In genomic region chr13:107398621-107399363, GRCm38 (mm10) we compare ENCODE assay signal across 15 mouse cellular contexts.
"Had no signal": no experiment of that assay in that cellular context is flagged by ENCODE, and none has a peak within 500 bp of the region (broad histone marks: within the 10 kb centered on the region; RNA-seq: fewer than 3 reads in every experiment).

No protein-coding gene starts in this region.

- H3K36me3 ChIP-seq: kidney, embryonic 15.5 days; limb, embryonic 15.5 days; liver, embryonic 12.5 days; midbrain, embryonic 12.5 days; neural tube, embryonic 15.5 days had no signal

- H3K27ac ChIP-seq: kidney, embryonic 15.5 days; limb, embryonic 15.5 days; liver, embryonic 12.5 days; midbrain, embryonic 12.5 days; neural tube, embryonic 15.5 days had no signal

- ATAC-seq: liver, embryonic 12.5 days had no signal

- H3K9me3 ChIP-seq: kidney, embryonic 15.5 days; limb, embryonic 15.5 days; liver, embryonic 12.5 days; midbrain, embryonic 12.5 days; neural tube, embryonic 15.5 days had no signal

- H3K27me3 ChIP-seq: kidney, embryonic 15.5 days; limb, embryonic 15.5 days; liver, embryonic 12.5 days; midbrain, embryonic 12.5 days; neural tube, embryonic 15.5 days had no signal

- H3K4me3 ChIP-seq: kidney, embryonic 15.5 days; limb, embryonic 15.5 days; liver, embryonic 12.5 days; midbrain, embryonic 12.5 days; myocyte; neural tube, embryonic 15.5 days had no signal

- H3K4me1 ChIP-seq: kidney, embryonic 15.5 days; limb, embryonic 15.5 days; liver, embryonic 12.5 days; neural tube, embryonic 15.5 days had no signal

- H3K4me2 ChIP-seq: kidney, embryonic 15.5 days; limb, embryonic 15.5 days; liver, embryonic 12.5 days; lung, embryonic 14.5 days; midbrain, embryonic 12.5 days; neural tube, embryonic 15.5 days had no signal

- H3K9ac ChIP-seq: kidney, embryonic 15.5 days; limb, embryonic 15.5 days; liver, embryonic 12.5 days; lung, embryonic 14.5 days; midbrain, embryonic 12.5 days; neural tube, embryonic 15.5 days had no signal

- DNase-seq: kidney, adult 2 months; kidney, postnatal 14 days; lung, embryonic 14.5 days; lung, postnatal 10 days; lung, postnatal 4 days; right cerebral cortex, postnatal 4 days; spleen, adult 18-20 months; thymus, adult 18-20 months; thymus, postnatal 25 days had no signal
